Mouse (Mus musculus) retina, adult 2 months (tissue): Measurements from ENCODE around the gene Patz1.

Experiments
- DNase-seq: peaks from one replicate; pipeline ENCODE4 v3.0.0-alpha.2; 2012; ENCODE audit warnings: low read depth, low spot score

The Patz1 gene

DNA sequence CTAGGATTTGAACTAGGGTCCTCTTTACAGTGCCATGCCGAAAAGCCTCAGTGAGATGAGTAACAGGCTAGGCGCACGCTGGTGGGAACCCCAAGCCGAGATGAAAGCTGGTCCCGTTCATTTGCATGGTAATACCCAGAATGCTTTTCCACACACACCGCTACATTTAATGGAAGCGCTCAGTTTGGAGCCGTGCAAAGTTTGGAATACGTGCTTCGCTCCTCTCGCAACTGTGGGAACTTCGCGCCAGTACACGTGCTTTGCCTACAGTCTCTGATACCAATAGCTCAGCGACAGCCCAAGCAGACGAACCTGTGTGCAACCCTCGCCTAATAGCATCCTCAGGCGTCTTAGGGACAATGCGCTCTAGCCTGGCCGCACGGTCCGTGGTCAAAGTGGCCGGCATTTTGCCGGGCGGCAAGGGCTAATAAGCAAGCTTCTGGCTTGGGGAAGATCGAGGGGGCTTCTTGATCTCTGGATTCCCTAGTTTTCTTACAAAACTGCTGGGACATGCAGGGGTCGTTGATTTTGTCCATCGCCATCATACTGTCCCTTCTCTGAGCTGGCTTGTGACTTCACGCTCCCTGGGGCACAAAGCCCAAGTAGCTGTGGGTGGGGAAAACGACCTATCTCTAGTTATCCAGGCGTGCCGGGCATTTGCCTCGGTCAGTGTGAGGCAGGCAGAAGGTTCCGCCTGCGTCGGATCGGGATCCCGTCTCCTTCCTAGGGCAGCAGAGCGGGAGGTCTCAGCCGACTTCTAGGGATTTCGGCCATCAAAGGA, at the start of gene Patz1:
TSS of gene Patz1 (plus strand) at position 354 of the 781 bp plus-strand sequence.
- no peak for DNase-seq

DNA sequence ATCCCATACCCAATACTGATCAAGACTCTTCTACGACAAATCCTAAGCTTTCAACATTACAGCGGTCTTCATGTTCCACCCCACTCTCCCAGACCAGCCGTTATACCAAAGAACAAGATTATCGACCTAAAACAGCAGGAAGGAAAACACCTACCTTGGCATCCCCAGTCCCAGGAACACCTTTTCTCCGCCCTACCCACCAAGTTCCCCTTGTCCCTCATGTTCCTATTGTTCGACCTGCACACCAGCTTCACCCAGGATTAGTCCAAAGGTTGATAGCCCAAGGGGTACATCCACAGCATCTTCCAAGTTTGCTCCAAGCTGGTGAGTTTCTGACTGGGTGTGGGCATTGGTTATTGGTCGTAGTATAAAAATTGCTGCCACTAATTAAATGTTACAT, 46.3 kb upstream of the Patz1 start:
- no peak for DNase-seq

DNA sequence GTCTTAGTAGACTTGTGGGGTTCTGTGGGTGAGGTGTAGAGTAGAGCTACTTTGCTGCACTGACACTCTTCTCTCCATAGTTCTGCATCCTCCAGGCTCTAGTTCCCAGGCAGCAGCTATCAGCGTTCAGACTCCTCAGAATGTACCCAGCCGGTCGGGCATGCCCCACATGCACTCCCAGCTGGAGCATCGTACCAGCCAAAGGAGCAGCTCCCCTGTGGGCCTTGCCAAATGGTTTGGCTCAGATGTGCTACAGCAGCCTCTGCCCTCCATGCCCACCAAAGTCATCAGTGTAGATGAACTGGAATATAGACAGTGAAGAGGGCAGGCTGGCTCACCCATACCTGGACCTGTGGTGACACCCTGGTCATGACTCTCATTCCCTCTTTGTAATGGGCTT, 44.9 kb upstream of the Patz1 start:
- no peak for DNase-seq

DNA sequence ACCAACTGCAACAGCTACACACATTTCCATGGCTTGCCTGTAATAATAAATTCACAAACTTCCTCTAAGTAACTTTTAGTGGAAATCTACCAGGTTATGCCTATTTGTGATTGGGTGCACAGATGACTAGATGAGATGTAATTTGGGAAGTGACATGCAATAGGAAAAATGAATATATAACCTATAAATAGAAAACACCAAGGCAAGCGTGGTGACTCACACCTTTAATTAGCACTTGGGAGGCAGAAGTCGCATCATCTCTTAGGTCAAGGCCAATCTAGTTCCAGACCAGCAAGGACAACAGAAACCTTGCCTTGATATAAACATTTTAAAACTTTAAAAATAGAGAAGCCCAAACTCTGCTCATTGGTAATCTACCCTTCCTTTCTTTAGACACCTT, 41.3 kb upstream of the Patz1 start:
- DNase-seq: no peak

DNA sequence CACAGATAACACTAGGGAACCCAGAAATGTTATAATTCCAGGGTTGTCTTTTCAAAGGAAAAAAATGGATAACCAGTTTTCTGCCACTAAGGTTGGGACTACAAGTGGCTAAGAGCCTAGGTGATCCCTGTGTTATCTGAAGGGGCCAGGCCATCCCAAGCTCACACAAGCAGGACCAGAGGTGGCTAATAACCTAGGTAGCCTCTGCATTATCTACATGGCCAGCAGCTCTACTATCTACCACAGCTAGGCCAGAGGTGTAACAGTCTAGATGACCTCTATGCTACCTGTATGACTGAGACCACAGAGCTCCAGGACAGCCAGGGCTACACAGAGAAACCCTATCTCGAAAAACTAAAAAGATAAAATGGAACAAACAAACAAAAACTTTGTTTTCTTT, 29.1 kb upstream of the Patz1 start:
- no peak for DNase-seq

DNA sequence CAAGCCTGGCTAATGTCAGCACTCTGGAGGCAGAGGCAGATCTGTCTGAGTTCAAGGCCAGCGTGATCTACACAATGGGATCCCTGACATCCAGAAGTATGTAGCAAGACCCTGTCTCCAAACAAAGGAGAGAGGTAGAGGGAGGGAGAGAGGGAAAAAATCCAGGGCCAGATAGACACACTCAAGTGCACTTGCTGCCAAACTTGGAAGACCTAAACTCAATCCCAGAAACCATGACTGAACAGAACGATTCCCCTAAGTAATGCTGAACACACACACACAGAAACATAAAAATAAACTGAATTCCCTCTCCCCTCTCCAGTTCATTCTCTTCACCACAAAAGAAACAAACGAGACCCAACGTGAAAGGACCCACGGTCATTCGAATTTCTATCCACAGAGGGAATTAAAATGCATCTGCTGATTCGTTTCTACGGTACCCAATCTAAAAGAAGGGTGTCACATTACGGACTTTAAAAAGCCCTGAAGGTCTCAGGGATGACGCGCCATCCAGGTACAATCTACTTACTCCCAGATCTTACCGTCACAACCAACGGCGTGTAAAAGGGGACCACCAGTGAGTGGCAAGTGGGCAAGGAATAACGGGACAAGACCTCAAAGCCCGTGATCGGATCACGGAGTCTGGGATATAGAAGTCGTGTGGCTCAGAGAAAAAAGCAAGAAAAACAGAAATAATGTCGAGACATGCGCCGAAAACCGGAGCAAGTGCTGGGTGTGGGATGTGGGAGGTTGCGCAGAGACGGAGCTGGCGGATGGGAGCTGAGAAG, 23.2 kb upstream of the Patz1 start:
- no peak for DNase-seq

DNA sequence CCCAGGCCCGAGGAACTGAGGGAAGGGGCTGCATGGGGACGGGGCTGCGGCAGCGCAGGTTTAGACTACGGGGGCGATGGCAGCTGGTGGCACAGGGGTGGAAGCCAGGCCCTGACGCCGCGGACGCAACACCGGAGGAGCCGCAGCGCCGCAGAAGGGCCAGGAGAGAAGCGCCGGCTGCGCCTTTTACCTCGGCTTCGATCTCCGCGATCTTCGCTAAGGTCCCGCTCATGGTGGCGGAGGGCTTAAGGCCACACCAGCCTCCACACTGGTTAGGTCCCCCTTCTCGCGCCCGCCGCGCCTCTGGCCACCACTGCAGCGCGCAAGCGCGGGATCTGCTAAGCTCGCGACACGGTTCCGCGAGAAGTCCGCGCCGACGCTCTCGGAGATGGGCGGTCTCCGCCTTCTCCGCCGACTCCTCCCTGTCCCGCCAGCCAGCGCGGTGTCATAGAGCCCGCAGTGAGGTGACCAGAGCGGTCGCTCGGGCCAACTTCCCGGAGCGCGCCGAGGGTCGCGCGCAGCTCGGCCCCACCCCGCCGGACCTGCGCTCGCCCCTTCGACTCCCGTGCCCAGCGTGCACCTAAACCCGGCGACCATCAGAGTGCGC, 22.5 kb upstream of the Patz1 start, which contains the start of gene Drg1:
TSS of gene Drg1 (minus strand) at position 337 of the 607 bp plus-strand sequence.
- DNase-seq: peak; percentile 84

DNA sequence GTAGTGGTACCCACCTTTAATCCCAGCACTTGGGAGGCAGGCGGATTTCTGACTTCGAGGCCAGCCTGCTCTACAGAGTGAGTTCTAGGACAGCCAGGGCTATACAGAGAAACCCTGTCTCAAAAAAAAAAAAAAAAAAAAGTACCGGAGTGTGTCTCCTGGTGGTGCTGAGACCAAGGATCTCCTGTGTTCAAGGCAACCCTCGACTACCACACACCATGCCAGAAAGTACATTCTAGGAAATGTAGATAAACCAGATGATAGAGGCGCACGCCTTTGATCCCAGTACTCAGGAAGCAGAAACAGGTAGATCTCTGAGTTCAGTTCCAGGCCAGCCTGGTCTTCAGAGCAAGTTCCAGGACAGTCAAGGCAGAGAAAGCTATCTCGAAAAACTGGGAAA, 21.5 kb upstream of the Patz1 start:
- DNase-seq: no peak

DNA sequence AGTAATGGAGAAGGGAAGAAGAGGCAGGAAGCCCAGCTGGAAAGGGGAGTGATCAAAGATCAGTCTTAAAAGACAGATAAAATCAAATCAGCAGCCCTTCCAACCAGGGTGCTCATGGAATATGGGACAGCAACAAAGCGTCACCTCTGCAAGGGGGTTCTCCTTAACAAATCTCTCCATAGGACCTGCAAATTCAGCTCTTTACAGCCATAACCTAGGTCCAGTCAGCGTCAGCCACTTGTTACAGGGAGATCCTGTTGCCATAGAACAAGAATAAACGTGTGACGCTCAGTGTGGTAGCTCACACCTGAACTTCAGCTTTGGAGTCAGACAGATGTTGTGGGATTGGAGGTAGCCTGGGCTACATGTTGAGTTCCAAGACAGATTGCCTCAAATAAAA, 19.4 kb upstream of the Patz1 start:
- DNase-seq: no peak

DNA sequence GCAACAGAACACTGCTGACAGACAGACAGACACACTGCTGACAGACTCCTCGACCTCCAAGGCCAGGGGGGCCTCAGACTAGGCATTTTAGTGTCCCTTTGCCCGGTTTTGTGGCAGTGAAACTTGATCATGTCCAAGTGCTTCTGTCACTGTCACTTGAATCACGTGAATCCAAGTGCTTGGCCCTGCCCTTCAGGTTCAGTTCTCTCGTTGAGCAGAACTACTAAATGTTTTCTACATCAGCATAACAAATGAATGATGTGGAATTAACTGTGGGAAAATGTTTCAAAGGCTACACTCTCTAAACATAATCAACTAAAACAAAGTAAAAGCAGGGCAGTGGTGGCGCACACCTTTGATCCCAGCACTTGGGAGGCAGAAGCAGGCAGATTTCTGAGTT, 10.3 kb upstream of the Patz1 start:
- DNase-seq: no peak

DNA sequence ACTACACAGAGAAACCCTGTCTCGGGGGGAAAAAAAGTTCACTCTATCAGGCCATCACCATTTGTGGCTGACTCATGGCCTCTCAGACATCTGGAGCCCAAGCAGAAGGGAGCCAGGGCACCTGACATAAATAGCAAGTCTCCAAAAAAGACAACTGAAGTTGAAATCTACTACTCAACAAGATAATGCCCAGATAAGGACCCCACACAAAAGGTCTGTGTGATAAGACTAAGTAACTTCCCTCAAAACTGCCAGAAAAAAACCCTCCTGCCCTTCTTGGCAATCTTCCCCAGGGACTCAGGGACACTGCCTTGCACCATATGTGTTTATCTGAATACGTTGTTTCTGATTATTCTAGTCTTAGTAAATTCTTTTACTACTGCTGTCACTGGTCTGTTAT, 8.9 kb upstream of the Patz1 start:
- no peak for DNase-seq

DNA sequence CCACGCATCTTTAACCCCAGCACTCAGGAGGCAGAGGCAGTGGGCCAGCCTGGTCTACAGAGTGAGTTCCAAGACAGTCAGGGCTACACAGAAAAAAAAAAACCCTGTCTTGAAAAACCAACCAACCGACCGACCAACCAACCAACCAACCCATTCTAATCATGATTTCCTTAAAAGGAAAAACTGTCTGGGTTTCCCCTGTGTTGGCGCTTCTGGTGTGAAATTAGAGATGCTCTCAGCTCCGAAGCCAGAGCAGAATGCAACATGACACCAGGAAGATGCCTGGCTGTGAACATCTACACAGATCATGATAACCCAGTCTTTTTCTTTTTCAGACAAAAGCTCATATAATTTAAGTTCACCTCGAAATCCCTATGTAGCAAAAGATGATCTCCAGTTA, 5.8 kb upstream of the Patz1 start:
- DNase-seq: no peak

DNA sequence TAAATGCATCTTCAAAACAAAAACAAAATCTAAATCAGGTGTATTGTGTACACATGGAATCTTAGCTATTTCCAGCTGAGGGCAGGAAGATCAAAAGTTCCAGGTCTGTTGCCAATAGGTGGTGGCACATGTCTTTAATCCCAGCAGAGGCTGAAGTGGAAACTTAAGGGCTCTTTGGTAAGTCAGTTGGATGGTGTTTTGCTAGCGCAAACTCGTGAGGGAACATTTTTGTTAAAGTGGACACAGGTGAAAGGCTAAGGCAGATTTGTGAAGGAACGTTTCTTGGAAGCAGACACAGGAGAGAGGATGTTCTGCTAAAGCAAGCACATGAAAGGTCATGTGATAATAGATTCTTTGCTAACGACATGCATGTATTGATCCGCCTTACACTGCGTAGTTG, 5.0 kb upstream of the Patz1 start:
- no peak for DNase-seq

DNA sequence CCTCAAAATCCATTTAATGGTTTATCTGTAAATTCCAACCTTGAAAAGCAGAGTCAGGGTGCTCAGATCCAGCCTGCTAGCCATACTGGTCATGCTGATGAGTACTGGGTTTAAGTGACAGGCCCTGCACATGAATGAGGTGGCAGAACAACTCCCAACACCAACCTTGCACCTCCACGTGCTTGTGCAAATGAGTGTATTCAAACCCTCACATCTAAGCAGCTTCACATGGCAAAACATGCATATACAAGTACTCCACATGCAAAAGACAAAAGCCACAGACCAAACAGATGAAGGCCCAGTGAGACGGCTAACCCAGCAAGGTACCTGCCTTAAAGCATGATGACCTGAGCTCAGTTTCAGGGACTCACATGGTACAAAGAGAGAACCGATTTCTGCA, 2.7 kb upstream of the Patz1 start:
- DNase-seq: no peak

DNA sequence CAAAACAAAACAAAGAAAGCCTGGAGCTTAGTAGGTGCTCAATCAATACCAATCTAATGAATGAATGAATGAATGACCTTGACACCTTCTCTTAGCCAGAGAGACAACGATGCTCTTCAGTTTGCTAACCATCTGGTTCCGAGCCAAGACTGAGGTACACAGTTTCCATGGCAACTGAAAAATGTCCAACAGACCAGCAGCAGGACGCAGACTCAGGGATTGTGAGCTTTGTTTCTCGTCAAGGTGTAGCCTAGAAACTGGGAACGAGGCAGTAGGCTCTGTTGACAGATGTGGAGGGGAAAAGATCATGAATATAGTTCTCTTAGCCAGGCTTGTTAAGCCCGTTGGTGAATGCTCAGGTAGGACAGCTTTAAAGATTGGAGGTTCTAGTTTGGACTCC, 1.5 kb upstream of the Patz1 start:
- DNase-seq: no peak

DNA sequence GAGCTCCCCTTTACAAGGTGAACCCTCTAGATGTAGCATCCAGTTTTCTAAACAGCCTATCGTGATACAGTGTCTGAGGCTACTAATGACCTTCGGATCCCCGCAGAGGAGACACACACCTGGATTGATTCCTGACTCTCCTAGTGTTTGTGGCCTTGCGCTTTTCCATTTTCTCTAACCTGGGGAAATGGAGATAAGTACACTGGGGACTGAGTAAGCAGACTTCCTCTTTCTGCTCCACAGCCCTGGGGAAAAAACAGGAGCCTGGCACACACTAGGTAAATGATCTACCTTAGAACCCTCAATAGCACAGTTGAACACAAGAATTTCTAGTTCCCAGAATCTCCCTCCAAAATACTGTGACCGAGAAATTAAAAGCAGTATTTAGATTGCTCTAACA, 753 bp upstream of the Patz1 start:
- DNase-seq: no peak

DNA sequence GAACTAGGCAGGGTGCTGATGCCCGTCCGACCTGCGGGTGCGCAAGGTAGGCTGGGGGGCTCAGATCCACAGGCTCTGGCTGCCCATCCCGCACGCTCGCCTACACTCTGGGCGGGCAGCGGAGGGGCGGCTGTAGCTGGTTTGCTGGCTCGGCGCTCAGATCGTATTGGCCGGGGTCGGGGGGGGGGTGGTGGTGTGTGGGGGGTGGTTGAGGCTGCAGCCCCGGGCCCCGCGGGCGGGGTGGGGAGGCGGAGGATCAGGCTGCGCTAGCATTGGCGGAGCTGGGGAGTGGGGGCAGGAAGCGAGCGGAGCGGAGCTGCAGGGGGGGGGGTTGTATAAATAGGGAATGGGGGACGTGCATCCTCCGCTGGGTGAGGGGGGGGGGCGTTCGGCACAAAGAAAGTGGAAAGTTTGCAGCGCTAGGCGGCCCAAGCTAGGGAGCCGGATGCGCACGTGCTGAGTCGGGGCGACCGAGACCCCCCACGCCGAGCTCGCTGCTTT, 678 bp downstream of the Patz1 start:
- peak; percentile 68 for DNase-seq

DNA sequence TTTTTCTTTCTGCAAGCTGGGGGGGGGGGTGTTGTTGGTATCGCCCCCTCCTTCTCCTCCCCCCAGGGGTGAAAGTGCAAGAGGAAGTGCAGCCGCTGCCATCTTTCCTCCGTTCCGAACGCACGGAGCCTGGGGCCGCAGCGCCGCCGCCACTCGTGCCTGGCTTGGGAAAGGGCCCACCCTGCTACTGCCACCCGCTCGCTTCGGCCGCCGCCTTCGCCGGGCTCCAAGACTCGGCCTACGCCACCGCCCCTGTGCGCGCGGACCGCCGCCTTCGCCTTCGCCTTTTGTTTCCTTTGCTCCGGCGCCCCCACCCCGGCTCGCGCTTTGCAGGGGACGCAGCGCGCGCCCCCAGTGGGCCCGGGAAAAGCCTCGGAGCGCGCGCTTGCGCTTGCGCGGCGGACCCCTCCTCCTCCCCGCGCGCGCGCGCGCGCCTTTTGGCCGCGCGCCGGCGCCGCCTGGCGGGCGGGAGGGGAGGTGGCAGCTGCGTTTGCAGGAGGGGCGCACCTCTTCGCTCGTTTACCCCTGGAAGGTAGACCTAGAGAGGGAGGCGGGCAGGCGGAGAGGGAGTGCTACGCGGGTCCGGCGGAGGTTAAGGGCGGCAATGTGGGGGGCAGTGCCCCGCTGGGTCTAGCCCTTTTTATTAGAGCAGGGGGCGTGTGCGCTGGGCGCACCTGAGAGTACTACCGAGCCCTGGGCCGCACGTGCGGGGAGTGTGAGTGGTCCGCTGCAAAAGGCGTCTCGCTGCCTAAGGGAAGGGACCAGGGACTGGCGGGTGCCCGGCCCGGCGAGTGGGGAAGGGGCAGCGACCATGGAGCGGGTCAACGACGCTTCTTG, 1.3 kb downstream of the Patz1 start:
- peak; percentile 82 for DNase-seq

DNA sequence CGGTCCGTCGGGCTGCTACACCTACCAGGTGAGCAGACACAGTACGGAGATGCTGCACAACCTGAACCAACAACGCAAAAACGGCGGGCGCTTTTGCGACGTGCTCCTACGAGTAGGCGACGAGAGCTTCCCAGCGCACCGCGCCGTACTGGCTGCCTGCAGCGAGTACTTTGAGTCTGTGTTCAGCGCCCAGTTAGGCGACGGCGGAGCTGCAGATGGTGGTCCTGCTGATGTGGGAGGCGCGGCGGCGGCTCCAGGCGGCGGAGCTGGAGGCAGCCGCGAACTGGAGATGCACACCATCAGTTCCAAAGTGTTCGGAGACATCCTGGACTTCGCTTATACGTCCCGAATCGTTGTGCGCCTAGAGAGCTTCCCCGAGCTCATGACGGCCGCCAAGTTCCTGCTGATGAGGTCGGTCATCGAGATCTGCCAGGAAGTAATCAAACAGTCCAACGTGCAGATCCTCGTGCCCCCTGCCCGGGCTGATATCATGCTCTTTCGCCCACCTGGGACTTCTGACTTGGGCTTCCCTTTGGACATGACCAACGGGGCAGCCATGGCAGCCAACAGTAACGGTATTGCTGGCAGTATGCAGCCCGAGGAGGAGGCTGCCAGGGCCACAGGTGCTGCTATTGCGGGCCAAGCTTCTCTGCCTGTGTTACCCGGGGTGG, 2.1 kb downstream of the Patz1 start:
- no peak for DNase-seq

DNA sequence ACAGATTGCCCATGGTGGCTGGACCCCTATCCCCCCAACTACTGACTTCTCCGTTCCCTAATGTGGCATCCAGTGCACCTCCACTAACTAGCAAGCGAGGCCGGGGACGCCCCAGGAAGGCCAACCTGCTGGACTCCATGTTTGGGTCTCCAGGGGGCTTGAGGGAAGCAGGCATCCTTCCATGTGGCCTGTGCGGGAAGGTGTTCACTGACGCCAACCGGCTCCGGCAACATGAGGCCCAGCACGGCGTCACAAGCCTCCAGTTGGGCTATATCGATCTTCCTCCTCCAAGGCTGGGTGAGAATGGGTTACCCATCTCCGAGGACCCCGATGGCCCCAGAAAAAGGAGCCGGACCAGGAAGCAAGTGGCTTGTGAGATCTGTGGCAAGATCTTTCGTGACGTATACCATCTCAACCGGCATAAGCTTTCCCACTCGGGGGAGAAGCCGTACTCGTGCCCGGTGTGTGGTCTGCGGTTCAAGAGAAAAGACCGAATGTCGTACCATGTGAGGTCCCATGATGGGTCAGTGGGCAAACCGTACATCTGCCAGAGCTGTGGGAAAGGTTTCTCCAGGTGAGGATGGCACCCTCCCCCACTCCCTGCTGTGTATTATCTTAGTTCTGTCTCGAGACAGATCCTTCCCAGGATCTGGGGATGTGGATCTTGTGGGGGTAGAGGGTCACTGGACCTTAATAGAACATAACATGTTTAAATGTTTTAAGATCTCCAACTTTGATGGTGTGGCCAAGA, 2.8 kb downstream of the Patz1 start:
- DNase-seq: no peak
